9 mouse cellular contexts compared by ENCODE assay signal in genomic region chr10:84886221-84886627, GRCm38 (mm10). TPM values are rescaled to one million over a fixed set of nuclear protein-coding genes. Genes with fewer than 3 reads are reported as not detected.
DNase-seq lines count a peak whose midpoint lies in the region; ATAC-seq lines count a peak whose summit lies in the region.
"Had no signal": no experiment of that assay in that cellular context is flagged by ENCODE, and none has a peak within 500 bp of the region (broad histone marks: within the 10 kb centered on the region; RNA-seq: fewer than 3 reads in every experiment).

No protein-coding gene starts in this region.

- 0 out of 2 replicates have a peak overlapping the region, but pooled peaks have one; percentile 1 for H3K4me2 ChIP-seq in heart, embryonic 13.5 days

- WGBS in heart, embryonic 13.5 days = 30% methylated on average over 6 of the region's 6 CpGs

- no peak overlapping the region for H3K4me3 ChIP-seq in heart, embryonic 13.5 days

- H3K9me3 ChIP-seq in heart, embryonic 13.5 days = no peaks in the 10 kb centered on the region

- no peak overlapping the region for H3K9ac ChIP-seq in heart, embryonic 13.5 days

- no peak for ATAC-seq in heart, embryonic 13.5 days (ENCODE audit: extremely low read depth, insufficient number of reproducible peaks, low FRiP score, low TSS enrichment)
- ATAC-seq in megakaryocyte, adult 5-6 weeks (ENCODE audit: poor library complexity, severe bottlenecking) = 0 out of 2 replicates have a peak, but pooled peaks have one; percentile 47
- no peak for ATAC-seq in CD4-positive, CD25-positive, alpha-beta regulatory T cell, adult 4 months

- DNase-seq in brain, adult 2 months (ENCODE audit: low read depth, low spot score) = peak; percentile 31
- peak; percentile 59 to 72 for DNase-seq in kidney, postnatal 4 days
- DNase-seq in cerebellum, adult 9-11 months = no peak
- no peak for DNase-seq in right cerebral cortex, postnatal 36 days (ENCODE audit: low spot score in 2 of 2)
- DNase-seq in ovary, adult 18-20 months (ENCODE audit: low spot score) = no peak
- DNase-seq: gastrocnemius, postnatal 36 days had no signal

- no peaks in the 10 kb centered on the region for H3K4me1 ChIP-seq in heart, embryonic 13.5 days

- no peaks in the 10 kb centered on the region for H3K36me3 ChIP-seq in heart, embryonic 13.5 days

- peaks cover 18% of the 10 kb centered on the region; the same call in 1 of the 2 replicates for H3K27me3 ChIP-seq in heart, embryonic 13.5 days (replicated peaks)

- H3K27ac ChIP-seq in heart, embryonic 13.5 days (replicated peaks) = no peak overlapping the region

RNA-seq across cellular contexts. Expression of gene Ric8b, which starts 31.2 kb away (rescaled TPM):
- 14.3 and 15.4 TPM in 2 replicates for polyA plus RNA-seq in heart, embryonic 13.5 days (2015; fragmentation: Nextera tagmentation; extraction: Ambion mirVana)
- total RNA-seq in megakaryocyte, adult 5-6 weeks (2015) = 13.1 and 13.8 TPM in 2 replicates
- 13.4 and 16.6 TPM in 2 replicates for total RNA-seq in megakaryocyte, adult 5-6 weeks (2017)
- 1 to 10 TPM; 6.3 to 7.2 TPM for polyA plus RNA-seq in CD4-positive, CD25-positive, alpha-beta regulatory T cell, adult 4 months (2017; shearing (Covaris generic))

Comparison
In these comparisons a context has a peak if more than half of its experiments do, and no peak if none do; other contexts are left out.
1. DNase-seq: peak in brain, adult 2 months (single experiment) and kidney, postnatal 4 days (2 of 2); none in cerebellum, adult 9-11 months (single experiment), right cerebral cortex, postnatal 36 days (0 of 2) and ovary, adult 18-20 months (single experiment).